Mouse (Mus musculus) liver, embryonic 15.5 days (tissue): ENCODE measurements around the gene Nfia. TPM values are rescaled to one million over a fixed set of nuclear protein-coding genes. Genes with fewer than 3 reads are reported as not detected.

ENCODE experiments used
- ATAC-seq: fragments of 200-750 bp; cut with Nextera tagmentation; 2 replicates; pipeline ENCODE4 v1.8.0; 2017; ENCODE audit warnings: moderate number of reproducible peaks, mild to moderate bottlenecking, moderate library complexity; ENCODE audit not compliant: insufficient read depth
- H3K27ac ChIP-seq: fragments of 300-500 bp; sonication (generic); replicated peaks from 2 replicates; pipeline ENCODE4 v1.5.1; 2015; ENCODE audit warnings: mild to moderate bottlenecking, inconsistent platforms
- H3K27me3 ChIP-seq: fragments of 300-500 bp; sonication (generic); 2 replicates; pipeline ENCODE4 v1.6.1; 2015; ENCODE audit warnings: mild to moderate bottlenecking, inconsistent platforms
- H3K36me3 ChIP-seq: fragments of 300-500 bp; sonication (generic); replicated peaks from 2 replicates; pipeline ENCODE4 v1.6.1; 2015; ENCODE audit warnings: moderate library complexity, mild to moderate bottlenecking, inconsistent platforms
- H3K4me1 ChIP-seq: fragments of 300-500 bp; sonication (generic); replicated peaks from 2 replicates; pipeline ENCODE4 v1.6.1; 2015; ENCODE audit warnings: inconsistent platforms
- H3K4me2 ChIP-seq: fragments of 300-500 bp; sonication (generic); 2 replicates; pipeline ENCODE4 v1.6.1; 2015; ENCODE audit warnings: moderate library complexity, mild to moderate bottlenecking, inconsistent platforms
- H3K4me3 ChIP-seq: fragments of 300-500 bp; sonication (generic); replicated peaks from 2 replicates; pipeline ENCODE4 v1.5.1; 2015; ENCODE audit warnings: mild to moderate bottlenecking, inconsistent platforms
- H3K9ac ChIP-seq: fragments of 300-500 bp; sonication (generic); 2 replicates; pipeline ENCODE4 v1.6.1; 2015; ENCODE audit warnings: moderate library complexity, mild to moderate bottlenecking, inconsistent platforms
- H3K9me3 ChIP-seq: fragments of 300-500 bp; sonication (generic); replicated peaks from 2 replicates; pipeline ENCODE4 v1.6.1; 2016; ENCODE audit warnings: inconsistent platforms
- WGBS: fragments of 180-500 bp; shearing (Covaris S2); methylation state at CpG from one replicate; pipeline ENCODE4 v1.1.7; 2015; ENCODE audit warnings: mixed read lengths; ENCODE audit not compliant: insufficient replicate concordance; 5-methylcytosine and 5-hydroxymethylcytosine counted together
- polyA plus RNA-seq: library from polyadenylated mRNA; unstranded; fragments of >200 nt; fragmentation: Nextera tagmentation; extraction: Ambion mirVana; gene quantifications from 2 replicates; pipeline ENCODE4 v1.2.1, GENCODE M21; 2015

Nfia gene
- polyA plus RNA-seq, result 4.1 TPM in 2 replicates

DNA sequence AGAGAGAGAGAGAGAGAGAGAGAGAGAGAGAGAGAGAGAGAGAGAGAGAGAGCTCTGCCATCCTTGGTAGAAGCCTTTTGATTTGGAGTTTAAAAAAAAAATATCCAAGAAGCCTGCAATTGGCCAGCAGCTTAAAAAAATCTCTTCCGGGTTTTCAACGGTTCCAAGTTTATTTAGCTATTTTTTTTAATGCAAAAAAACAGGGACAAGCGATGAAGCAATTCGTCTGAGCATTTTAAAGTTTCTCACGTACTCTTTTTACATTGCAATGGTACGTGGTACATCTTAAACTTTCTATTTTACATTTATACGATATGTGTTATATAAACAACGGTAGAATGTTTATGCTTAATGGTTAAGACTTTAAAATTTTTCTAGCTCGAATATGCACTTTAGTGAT, at the start of gene Nfia:
Gene Nfia, plus strand, starts transcription at position 94 of the 400 bp plus-strand sequence.
- 0% methylated on average over 9 of the region's 9 CpGs for WGBS
- Histone ChIP-seq H3K27me3 (peaks cover 39% of the 10 kb centered on the region), H3K36me3 (no peaks in the 10 kb centered on the region), H3K9ac (peak within 1 kb of the TSS; percentile 21; the same call in 1 of the 2 replicates), H3K27ac (peak within 1 kb of the TSS; percentile 78), H3K9me3 (no peaks in the 10 kb centered on the region), H3K4me2 (peak within 1 kb of the TSS; percentile 79), H3K4me1 (peaks cover 15% of the 10 kb centered on the region), H3K4me3 (peak within 1 kb of the TSS; percentile 60)
- ATAC-seq, result no peak

- H3K4me3 ChIP-seq, result no peak overlapping the region
- no peaks in the 10 kb centered on the region for H3K27me3 ChIP-seq
- H3K27ac ChIP-seq, result no peak overlapping the region
- no peak for ATAC-seq
- no peak overlapping the region for H3K4me2 ChIP-seq
- H3K9ac ChIP-seq, result no peak overlapping the region
- H3K4me1 ChIP-seq, result no peaks in the 10 kb centered on the region
- 73% methylated on average over 6 of the region's 6 CpGs for WGBS
- H3K36me3 ChIP-seq, result no peaks in the 10 kb centered on the region
- no peaks in the 10 kb centered on the region for H3K9me3 ChIP-seq
Observed at GRCm38 (mm10) chr4:97723374-97723773, 49.2 kb upstream of the Nfia start.

GRCm38 (mm10) chr4:97728520-97728919, 44.0 kb upstream of the Nfia start:
- Histone ChIP-seq H3K27ac (no peak overlapping the region), H3K4me1 (no peaks in the 10 kb centered on the region), H3K4me2 (no peak overlapping the region), H3K4me3 (no peak overlapping the region), H3K27me3 (no peaks in the 10 kb centered on the region), H3K36me3 (no peaks in the 10 kb centered on the region), H3K9me3 (no peaks in the 10 kb centered on the region), H3K9ac (no peak overlapping the region)
- peak; percentile 67 for ATAC-seq
- WGBS, result 39% methylated on average over 4 of the region's 4 CpGs

DNA sequence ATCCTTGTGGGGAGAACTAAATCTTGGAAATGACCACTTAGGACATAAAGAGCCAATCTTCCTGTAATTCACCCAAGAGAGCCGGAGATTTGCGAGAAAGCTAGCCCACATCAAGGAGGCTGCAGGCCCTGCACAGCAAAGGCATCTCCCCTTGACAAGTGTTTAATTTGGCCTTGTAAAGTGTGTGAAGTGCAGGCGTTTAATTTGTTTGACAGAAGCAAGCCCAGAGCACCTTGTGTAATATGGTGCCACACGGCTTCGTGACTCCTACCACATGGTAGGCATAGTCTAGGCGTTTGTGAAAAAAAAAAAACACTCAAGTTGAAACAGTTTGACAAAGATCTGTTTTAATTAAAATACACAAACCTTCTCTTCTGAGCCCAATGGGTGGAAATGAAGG, 42.5 kb upstream of the Nfia start:
- Histone ChIP-seq H3K4me2 (no peak overlapping the region), H3K9me3 (no peaks in the 10 kb centered on the region), H3K27me3 (no peaks in the 10 kb centered on the region), H3K4me3 (no peak overlapping the region), H3K4me1 (no peaks in the 10 kb centered on the region), H3K9ac (no peak overlapping the region), H3K36me3 (no peaks in the 10 kb centered on the region), H3K27ac (no peak overlapping the region)
- WGBS, result 66% methylated on average over 6 of the region's 6 CpGs
- ATAC-seq, result no peak

GRCm38 (mm10) chr4:97730416-97730815, 42.1 kb upstream of the Nfia start:
- Histone ChIP-seq H3K36me3 (no peaks in the 10 kb centered on the region), H3K4me3 (no peak overlapping the region), H3K4me1 (no peaks in the 10 kb centered on the region), H3K9ac (no peak overlapping the region), H3K27ac (no peak overlapping the region), H3K9me3 (no peaks in the 10 kb centered on the region), H3K27me3 (no peaks in the 10 kb centered on the region), H3K4me2 (no peak overlapping the region)
- ATAC-seq, result no peak
- WGBS, result 60% methylated on average over 3 of the region's 3 CpGs

- Histone ChIP-seq H3K4me1 (no peaks in the 10 kb centered on the region), H3K4me3 (no peak overlapping the region), H3K27me3 (no peaks in the 10 kb centered on the region), H3K4me2 (no peak overlapping the region), H3K36me3 (no peaks in the 10 kb centered on the region), H3K27ac (no peak overlapping the region), H3K9me3 (no peaks in the 10 kb centered on the region), H3K9ac (no peak overlapping the region)
- 20% methylated on average over 1 of the region's 1 CpGs for WGBS
- no peak for ATAC-seq
Observed at GRCm38 (mm10) chr4:97733392-97733791, 39.1 kb upstream of the Nfia start.

- Histone ChIP-seq H3K4me3 (no peak overlapping the region), H3K27me3 (peaks cover 23% of the 10 kb centered on the region), H3K9me3 (no peaks in the 10 kb centered on the region), H3K4me1 (no peaks in the 10 kb centered on the region; the same call in 1 of the 2 replicates), H3K36me3 (no peaks in the 10 kb centered on the region), H3K9ac (no peak overlapping the region), H3K4me2 (no peak overlapping the region), H3K27ac (no peak overlapping the region)
- ATAC-seq, result no peak
- WGBS, result 51% methylated on average over 5 of the region's 5 CpGs
Observed at GRCm38 (mm10) chr4:97743932-97744331, 28.6 kb upstream of the Nfia start.

DNA sequence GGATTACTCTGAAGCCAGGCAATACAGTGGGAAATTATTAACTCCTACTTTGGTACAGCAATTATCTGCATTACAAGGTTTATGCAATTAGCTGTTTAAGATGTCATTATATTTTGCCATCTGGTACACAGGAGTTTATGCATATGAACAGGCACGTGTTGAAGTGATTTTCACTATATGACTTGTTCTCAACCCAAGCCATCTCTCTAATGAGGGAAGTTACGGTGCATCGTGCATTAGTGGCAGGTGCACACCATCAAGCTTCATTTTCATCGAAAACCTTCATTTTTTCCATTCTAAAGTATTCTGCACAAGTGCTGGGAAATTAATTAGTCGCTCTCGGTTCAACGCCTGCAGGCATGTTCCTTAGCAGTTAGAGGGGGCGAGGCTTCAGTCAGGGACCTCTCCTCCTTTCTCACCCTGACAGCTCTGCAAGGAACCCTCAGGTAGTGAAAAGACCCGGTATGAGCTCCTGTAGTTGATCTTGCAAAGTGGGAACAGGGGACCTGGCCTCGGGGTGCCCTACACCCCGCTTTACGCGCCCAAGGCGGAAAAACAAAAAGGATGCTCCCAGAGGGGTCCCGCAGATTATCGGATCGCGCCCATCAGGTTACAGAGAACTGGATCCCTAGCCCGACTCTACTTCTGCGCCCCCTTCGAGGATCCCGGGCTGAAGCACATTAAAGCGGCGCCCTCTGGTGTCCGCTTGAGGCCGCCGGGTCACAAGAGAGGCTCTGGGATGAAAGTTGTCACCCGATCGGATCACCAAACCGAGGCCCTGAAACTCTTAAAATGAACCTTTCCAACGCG, 27.0 kb upstream of the Nfia start:
- WGBS, result 8% methylated on average over 32 of the region's 32 CpGs
- peaks cover 32% of the 10 kb centered on the region for H3K27me3 ChIP-seq
- no peaks in the 10 kb centered on the region for H3K9me3 ChIP-seq
- H3K4me3 ChIP-seq, result peak overlapping the region; percentile 41
- H3K4me2 ChIP-seq, result peak overlapping the region; percentile 62
- H3K4me1 ChIP-seq, result no peaks in the 10 kb centered on the region; the same call in 1 of the 2 replicates
- H3K36me3 ChIP-seq, result no peaks in the 10 kb centered on the region
- no peak overlapping the region for H3K27ac ChIP-seq
- no peak for ATAC-seq
- no peak overlapping the region for H3K9ac ChIP-seq

GRCm38 (mm10) chr4:97746106-97746900, 26.2 kb upstream of the Nfia start:
- 5% methylated on average over 19 of the region's 19 CpGs for WGBS
- no peak overlapping the region for H3K27ac ChIP-seq
- no peaks in the 10 kb centered on the region for H3K36me3 ChIP-seq
- H3K9me3 ChIP-seq, result no peaks in the 10 kb centered on the region
- H3K4me2 ChIP-seq, result peak overlapping the region; percentile 62
- no peak overlapping the region for H3K9ac ChIP-seq
- no peak for ATAC-seq
- H3K27me3 ChIP-seq, result peaks cover 32% of the 10 kb centered on the region
- H3K4me1 ChIP-seq, result peaks cover 6% of the 10 kb centered on the region
- H3K4me3 ChIP-seq, result peak overlapping the region; percentile 41

DNA sequence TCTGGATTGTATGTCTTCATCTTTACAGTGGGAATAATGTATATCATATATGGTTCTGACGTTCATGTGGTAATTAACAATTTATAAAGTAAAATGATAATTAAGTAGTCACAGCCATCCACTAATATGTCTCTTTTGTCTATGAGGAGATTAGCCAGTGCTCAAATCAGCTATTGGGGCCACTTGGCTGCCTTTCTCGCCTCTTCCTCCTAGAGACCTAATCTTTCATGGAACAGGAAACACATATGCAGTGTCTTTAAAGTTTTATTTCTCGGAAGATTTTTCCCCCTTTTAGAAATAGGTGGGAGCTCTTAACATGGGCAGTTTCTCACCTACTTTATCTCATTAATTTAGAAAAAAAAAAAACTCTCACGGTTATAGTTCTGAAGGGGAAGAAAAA, 22.1 kb upstream of the Nfia start:
- Histone ChIP-seq H3K27ac (no peak overlapping the region), H3K36me3 (no peaks in the 10 kb centered on the region), H3K27me3 (peaks cover 46% of the 10 kb centered on the region), H3K4me3 (no peak overlapping the region), H3K4me1 (peaks cover 11% of the 10 kb centered on the region), H3K9me3 (no peaks in the 10 kb centered on the region), H3K9ac (no peak overlapping the region), H3K4me2 (0 out of 2 replicates have a peak overlapping the region, but pooled peaks have one; percentile 81)
- no peak for ATAC-seq
- 31% methylated on average over 4 of the region's 4 CpGs for WGBS

DNA sequence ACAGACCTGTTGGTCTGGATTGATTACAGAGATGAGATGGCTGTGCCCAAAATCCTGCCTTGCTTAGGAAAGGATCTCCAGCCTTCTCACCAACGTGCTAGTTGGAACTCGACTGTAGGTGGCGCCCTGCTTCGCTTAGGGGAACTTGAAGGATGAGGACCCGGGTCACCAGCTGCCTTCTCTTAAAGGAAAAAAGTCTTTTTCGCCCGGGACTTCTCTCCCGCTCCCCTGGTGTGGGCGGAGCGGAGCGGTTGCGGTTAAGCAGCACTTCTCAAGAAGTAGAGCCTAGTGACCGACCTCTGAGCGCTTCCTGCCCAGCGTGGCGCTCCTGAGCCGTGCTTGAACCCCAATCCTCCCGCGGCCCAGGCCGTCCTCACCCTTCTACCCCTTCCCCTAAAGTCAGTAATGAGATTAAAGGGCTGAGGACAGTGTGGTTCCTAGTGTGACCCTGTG, 21.5 kb upstream of the Nfia start:
- peaks cover 11% of the 10 kb centered on the region for H3K4me1 ChIP-seq
- H3K36me3 ChIP-seq, result no peaks in the 10 kb centered on the region
- peak overlapping the region; percentile 81 for H3K4me2 ChIP-seq
- H3K27me3 ChIP-seq, result peaks cover 46% of the 10 kb centered on the region
- peak overlapping the region; percentile 70 for H3K27ac ChIP-seq
- H3K4me3 ChIP-seq, result peak overlapping the region; percentile 59
- H3K9ac ChIP-seq, result peak overlapping the region; percentile 63
- peak; percentile 69 for ATAC-seq
- under 1% methylated on average over 20 of the region's 20 CpGs for WGBS
- no peaks in the 10 kb centered on the region for H3K9me3 ChIP-seq
